Mouse (Mus musculus): Measurements from ENCODE around the gene Cd37. TPM values are rescaled to one million over a fixed set of nuclear protein-coding genes. Genes with fewer than 3 reads are reported as not detected.

Gene Cd37
- polyA plus RNA-seq, 1 experiment: 66.8 TPM

DNA sequence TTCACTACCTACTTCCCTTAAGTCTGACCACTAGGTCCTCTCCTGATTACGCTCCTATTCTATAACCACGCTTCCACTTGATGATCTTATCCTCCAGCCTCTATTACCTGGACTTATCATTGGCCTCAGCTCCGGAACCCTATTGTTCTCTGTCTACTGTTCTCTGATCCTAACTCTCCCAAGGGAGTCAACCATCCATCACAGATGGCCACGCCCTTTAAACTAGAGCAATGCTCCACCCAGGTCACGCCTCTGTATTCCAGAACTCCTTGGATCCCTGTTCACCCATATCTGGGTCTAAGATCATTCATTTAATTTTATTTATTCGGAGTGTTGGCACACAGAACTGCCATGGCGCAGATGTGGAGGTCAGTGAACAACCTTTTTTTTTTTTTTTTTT lies 26.6 kb downstream of the Cd37 start:
- no peak for DNase-seq (ENCODE audit: low read depth, low spot score)
- 68% methylated on average over 7 of the region's 7 CpGs for WGBS

- 5% methylated on average over 17 of the region's 17 CpGs for WGBS
Measured at GRCm38 (mm10) chr7:45211851-45212251, 27.1 kb downstream of the Cd37 start, which contains the start of gene Dkkl1. Gene Dkkl1, minus strand, starts transcription at chr7:45212147.

DNA sequence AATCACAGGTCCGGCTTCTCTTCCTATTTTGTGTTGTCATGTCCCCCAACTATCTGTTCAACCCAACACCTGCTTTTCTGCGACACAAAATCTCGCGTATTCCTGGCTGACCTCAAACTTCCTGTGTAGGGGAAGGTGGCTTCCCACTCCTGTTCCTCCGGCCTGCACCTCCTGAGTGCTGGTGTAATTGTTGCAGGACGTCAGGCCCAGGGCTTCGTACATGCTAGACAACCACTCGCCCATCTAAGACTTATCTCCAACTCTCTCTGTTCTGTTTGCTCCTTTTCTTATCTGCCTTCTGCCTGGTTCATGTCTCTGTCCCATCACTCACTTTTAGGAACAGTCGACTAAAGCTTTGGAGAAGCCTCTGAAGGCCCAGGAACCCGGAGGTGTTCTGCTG lies 27.8 kb downstream of the Cd37 start:
- WGBS: 77% methylated on average over 10 of the region's 10 CpGs
- no peak for DNase-seq (ENCODE audit: low read depth, low spot score)

More at GRCm38 (mm10) chr7:45211851-45212251, 27.1 kb downstream of the Cd37 start, which contains the start of gene Dkkl1:
- no peak for DNase-seq (ENCODE audit: low read depth, low spot score)

DNA sequence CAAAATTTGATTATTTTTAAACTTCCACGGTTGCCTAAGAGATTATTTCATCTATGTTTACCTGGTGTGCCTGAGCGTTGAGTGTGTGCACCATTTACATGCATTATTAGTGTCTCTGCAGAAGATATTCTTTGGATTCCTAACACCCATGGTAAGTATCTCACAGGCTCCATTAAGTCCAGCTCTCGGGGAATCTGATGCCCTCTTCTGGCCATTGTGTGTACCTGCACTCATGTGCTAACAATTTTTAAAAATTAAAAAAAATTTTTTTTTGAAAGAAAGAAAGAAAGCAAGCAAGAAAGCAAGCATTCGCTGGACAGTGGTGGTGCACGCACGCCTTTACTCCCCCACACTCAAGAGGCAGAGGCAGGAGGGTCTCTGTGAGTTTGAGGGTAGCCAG lies 30.7 kb downstream of the Cd37 start:
- no peak for DNase-seq (ENCODE audit: low read depth, low spot score)
- 81% methylated on average over 6 of the region's 6 CpGs for WGBS

DNA sequence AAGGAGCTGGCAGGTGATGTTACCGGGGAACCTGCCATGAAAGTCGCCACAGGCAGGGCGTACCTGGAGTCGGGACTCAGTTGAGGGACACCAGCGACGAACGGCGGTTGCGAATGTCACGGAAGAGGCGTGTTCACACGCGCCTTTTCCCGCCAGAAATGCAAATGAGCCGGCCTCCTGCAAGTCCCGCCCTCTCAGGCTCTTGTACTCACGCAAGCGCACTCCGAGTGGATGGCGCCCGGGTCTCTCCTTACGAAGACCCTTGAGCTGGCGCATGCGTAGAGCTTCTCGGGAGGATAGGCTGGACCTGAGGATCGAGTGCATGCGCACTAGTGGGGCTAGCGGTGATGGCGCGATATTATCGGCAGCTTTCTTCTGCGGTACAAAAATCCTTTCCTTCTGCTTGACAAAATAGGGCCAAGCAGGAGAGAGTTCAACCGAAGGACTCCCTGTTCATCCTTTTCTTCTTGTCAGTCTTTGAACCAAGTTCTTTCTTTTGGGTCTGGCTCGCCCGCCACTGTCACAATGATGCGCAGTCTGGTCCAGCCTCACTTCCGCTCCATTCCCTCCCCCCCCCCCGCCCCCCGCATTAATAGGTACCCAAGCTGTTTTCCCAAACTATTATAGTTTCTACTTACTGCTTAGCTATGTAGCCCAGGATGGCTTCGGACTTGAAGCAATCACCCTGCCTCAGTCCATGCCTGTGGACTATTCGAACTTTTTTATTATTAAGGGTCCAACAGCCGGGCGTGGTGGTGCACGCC lies 34.4 kb downstream of the Cd37 start, which contains the start of gene Ccdc155:
TSS of gene Ccdc155 (minus strand) at position 513 of the 764 bp plus-strand sequence.
- peak; percentile 55 for DNase-seq (ENCODE audit: low read depth, low spot score)
- 6% methylated on average over 44 of the region's 44 CpGs for WGBS

DNA sequence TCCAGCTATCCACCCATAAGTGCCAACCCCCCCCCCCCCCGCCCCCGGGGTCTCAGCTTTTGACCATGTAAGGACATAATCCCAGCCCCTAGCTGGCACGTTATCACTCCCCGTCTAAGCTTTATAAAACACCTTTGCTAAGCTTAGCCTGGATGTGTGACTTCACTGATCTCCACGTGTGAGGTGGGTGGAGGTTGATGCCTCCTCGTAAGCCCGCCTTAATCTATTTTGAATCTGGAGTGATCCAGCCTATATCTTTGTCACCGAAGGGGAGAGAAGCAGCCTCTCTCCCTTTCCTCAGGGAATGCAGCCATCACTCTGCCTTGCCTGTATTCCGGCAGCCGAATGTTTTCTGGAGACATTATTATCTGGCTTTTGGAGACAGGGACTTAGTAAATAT lies 36.3 kb downstream of the Cd37 start:
- DNase-seq (ENCODE audit: low read depth, low spot score): no peak
- WGBS: 51% methylated on average over 10 of the region's 10 CpGs

DNA sequence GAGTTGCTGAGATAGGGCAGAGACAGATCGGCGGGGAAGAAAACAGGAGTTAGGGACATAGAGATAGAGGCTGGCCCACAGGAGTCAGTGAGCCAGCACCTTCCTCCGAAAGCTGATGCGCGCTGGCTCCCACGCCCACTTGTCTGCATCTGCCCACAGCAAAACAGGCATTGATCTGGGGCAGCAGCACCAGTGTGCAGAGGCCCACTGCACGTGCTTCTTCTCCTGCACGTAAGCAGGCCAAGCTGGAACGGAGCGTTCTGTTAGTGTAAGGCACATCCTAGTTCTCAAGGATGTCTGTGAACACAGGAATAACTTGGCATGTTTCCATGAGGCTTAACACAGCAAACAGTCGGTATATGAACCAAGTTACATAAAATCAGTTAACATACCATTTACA lies 40.0 kb downstream of the Cd37 start:
- no peak for DNase-seq (ENCODE audit: low read depth, low spot score)
- WGBS: 64% methylated on average over 11 of the region's 11 CpGs

DNA sequence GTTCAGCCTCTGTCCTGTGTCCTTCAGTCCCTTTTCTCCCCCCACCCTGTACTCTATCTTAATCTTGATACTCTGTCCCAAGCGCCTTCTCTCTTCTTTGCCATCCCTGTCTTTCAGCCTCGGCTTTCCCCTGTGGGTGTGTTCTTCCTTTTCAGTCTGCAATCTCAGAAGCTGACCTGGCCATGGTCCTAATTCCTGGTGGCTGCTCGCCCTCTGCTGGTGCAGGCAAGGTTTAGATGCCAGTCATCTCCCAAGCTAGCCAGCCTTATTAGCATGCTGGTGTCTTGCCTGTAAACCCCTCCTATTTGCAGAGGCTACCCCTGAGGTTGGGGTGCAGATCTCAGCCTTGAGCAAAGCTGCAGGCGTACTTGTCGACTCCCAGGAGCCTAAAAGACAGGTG lies 40.5 kb downstream of the Cd37 start:
- 18% methylated on average over 5 of the region's 5 CpGs for WGBS
- DNase-seq (ENCODE audit: low read depth, low spot score): no peak

DNA sequence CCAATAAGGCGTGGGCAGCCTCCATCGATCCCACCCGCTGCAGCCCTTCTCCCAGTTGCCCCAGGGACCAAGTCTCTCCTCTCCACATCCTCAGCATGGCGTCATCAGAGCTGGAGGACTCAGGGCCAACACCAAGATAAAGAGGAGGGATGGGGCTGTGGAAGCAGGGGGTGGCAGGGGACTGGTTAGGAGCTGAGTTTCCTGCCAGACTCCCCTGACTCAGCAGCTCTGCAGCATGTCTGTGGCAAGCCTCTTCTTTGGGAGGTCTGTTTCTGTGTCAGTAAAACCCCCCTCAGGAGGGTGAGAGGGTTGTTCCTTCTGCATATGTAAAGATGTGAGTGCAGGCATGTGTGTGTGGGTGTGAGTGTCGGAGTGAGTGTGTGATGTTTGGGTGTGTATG lies 41.9 kb downstream of the Cd37 start:
- WGBS: 72% methylated on average over 5 of the region's 5 CpGs
- DNase-seq (ENCODE audit: low read depth, low spot score): no peak

DNA sequence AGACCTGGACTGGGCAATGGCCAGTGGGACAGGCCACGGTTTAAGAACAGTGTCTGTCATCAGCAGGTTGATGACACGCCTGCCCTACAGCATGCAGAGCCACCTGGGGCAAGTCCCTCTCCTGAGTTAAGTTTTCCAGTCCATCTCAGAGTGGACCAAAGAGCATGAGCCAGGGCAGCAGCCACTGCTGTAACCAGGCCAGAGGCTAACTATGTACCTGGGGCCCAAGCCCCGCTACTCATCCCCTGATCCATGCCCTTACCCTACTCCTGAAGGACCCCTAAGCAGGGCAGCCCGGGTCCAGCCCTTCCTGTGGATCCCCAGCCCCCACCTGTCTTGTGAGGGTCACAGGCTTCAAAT lies 42.8 kb downstream of the Cd37 start:
- DNase-seq (ENCODE audit: low read depth, low spot score): no peak
- WGBS: 76% methylated on average over 4 of the region's 4 CpGs

GRCm38 (mm10) chr7:45195341-45196175 lies 43.4 kb downstream of the Cd37 start:
- DNase-seq (ENCODE audit: low read depth, low spot score): no peak
- WGBS: 73% methylated on average over 13 of the region's 13 CpGs

DNA sequence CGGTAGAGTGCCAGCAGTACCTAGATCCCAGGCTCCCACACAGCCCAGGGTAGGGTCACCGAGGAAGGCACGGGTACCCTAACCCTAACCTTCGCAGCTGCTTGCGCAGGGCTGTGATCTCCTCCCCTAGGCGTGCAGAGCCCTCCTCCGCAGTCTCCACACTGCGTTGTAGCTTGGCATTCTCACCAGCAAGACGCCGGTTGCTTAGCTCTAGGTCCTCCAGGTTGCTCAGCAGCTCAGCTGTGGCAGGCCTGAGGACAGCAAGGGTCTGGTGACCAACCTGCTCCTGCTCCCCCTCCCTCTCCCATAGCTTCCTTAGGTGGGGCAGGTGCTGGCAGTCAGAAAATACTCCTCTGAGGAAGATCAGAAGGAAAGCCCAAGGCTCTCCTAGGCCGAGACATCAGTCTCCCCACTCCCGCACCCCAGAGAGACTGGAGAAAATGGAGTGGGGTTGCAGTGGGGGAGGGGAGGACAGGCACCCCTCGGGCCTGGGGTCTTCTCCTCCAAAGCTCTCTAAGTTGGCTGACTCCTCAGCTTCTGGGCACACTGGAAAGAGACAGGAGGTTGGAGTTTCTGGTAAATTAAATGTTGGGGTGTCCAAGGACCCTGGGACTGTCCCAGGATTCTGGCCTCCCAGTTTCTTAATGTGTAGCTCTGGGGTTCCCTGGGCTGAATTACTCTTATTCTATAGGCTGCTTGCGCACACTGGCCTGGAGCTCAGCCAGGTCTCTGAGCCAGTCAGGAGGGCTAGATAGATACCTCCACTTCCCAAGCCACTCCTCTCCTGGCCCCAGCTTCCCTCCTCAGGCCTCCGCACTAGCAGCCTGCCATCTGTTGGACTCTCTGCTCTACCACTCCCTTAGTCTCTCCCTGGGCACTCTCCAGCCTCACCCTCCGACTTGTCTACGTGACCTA lies 44.8 kb downstream of the Cd37 start:
- 69% methylated on average over 17 of the region's 17 CpGs for WGBS
- DNase-seq (ENCODE audit: low read depth, low spot score): no peak

- WGBS: 67% methylated on average over 5 of the region's 5 CpGs
- DNase-seq (ENCODE audit: low read depth, low spot score): no peak
Measured at GRCm38 (mm10) chr7:45193406-45193805, 45.5 kb downstream of the Cd37 start.

DNA sequence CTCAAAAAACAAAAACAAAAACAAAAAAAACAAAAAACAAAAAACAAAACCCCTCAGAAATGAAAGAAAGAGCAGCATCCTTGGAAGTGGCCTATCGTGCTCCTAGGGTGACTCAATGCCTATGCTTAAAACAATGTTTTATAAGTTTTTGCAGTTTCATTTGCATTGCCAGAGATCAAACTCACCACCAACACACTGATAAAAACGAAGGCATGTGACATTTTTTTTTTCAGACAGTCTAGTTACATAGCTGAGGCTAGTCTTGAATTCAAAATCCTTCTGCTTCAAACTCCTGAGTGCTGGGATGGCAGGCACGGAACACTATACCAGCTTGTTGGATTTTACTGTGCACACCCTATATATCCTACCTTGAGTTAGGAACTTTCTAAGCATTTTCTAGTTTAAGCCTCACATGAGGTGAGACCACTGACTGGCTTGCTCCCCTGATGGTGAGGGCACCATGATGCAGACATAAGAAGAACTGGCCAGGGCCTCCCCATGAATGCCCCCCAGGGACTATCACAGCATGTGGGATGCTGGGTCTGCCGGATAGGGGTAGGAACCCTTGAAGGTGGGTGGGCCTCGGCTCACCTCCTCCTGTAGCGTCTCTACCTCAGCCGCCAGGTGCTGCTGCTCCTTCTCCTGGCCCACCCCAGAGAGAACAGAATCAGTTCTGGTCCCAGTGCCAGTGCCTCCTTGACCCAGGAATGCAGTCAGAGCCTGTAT lies 46.2 kb downstream of the Cd37 start:
- no peak for DNase-seq (ENCODE audit: low read depth, low spot score)
- WGBS: 91% methylated on average over 7 of the region's 7 CpGs

DNA sequence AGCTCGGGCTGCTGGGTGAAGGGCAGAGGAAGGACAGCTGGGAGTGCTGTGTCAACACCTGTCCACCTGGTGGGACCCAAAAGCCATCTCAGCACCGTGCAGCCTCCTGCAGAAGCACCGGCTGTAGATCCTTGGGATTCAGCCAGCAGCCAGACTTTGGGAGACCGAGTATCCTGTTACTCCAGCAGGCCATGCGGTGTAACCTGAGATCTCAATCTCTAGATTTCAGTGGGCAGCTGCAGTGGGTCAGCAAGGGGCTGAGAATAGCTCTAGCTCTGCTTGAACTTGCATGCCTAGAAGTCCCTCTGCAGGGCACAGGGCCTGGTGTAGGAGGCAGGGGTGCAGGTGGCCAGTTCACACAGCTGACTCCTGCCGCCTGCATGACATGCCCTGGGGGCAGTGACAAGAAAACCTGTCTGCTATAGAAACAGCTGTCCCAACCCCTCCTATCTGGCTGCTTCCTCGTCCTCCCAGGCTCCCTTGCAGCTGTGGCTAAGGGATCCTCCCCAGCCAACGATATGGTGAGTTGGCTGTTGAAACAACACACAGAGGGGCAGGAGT lies 47.0 kb downstream of the Cd37 start:
- DNase-seq (ENCODE audit: low read depth, low spot score): no peak
- 14% methylated on average over 8 of the region's 8 CpGs for WGBS

DNA sequence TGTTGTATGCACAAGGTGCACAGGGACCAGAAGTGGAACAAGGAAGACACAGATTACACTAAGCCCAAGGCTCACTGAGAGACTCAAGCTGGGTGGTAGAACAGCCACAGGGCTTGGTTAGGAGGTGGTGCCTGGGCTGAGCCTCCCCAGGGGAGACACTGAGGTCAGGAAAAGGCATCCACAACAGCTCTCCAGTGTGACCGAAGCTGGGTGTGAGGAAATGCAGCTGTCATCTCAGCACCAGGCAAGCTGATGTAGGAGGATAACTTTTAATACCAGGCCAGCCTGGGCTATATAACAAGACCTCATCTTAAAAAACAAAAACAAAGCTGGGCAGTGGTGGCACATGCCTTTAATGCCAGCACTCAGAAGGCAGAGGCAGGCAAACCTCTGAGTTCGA lies 47.8 kb downstream of the Cd37 start:
- 64% methylated on average over 2 of the region's 2 CpGs for WGBS
- no peak for DNase-seq (ENCODE audit: low read depth, low spot score)

GRCm38 (mm10) chr7:45190186-45190585 lies 48.7 kb downstream of the Cd37 start:
- WGBS: 86% methylated on average over 6 of the region's 6 CpGs
- no peak for DNase-seq (ENCODE audit: low read depth, low spot score)

GRCm38 (mm10) chr7:45189600-45189999 lies 49.3 kb downstream of the Cd37 start:
- DNase-seq (ENCODE audit: low read depth, low spot score): no peak
- WGBS: 53% methylated on average over 16 of the region's 16 CpGs

- WGBS: 65% methylated on average over 7 of the region's 7 CpGs
- no peak for DNase-seq (ENCODE audit: low read depth, low spot score)
Measured at GRCm38 (mm10) chr7:45185921-45186320, 53.0 kb downstream of the Cd37 start.

All from large intestine, adult 2 months (tissue).